Mouse (Mus musculus): ENCODE data around the gene Ifnar1.
"Not testable (repeated sequence)": the region's sequence is repeated elsewhere in the genome, so short reads cannot be mapped to it uniquely, and the experiment has no call there.

Ifnar1 gene

DNA sequence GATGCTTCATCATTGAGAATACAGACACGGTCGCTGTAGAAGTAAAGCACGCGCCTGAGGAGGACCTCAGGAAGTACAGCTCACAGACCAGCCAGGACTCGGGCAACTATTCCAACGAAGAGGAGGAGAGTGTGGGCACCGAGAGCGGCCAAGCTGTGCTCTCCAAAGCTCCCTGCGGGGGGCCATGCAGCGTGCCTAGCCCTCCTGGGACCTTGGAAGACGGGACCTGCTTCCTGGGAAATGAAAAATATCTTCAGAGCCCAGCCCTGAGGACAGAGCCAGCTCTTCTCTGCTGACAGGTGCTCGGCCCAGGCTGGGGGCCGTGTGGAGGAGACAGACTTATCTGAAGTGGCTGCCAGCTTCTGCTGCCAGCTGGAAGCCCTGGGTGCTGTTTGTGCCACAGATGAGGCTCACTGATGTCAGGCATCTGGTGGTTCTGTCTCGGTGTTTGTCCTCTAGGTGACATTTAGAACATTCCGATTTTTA is 20.1 kb downstream of the Ifnar1 start:
- DNase-seq (ENCODE audit: low read depth), result no peak

DNA sequence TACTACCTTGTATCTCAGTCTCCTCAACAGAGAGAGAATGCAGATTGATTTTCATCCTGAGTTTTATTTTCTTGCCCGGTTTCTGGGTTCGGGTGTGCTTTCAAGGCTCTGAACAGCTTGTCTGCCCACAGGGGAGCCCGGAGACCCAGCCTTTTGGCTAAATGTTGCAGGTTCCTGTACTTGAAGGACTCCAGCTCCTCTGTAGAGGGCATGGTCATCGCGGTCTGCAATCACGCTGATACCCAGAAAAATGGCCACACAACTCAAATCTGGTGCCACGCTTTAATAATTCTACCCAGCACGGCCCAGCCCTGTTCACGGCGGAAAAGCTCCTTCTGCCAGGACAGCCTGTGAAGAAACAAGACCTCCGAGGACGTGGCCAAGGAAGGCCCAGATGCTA is 21.4 kb downstream of the Ifnar1 start:
- no peak for DNase-seq (ENCODE audit: low read depth)

- DNase-seq (ENCODE audit: low read depth), result peak; percentile 80
These were observed 27.2 kb downstream of the Ifnar1 start for GRCm38 (mm10) chr16:91512161-91512787.

DNA sequence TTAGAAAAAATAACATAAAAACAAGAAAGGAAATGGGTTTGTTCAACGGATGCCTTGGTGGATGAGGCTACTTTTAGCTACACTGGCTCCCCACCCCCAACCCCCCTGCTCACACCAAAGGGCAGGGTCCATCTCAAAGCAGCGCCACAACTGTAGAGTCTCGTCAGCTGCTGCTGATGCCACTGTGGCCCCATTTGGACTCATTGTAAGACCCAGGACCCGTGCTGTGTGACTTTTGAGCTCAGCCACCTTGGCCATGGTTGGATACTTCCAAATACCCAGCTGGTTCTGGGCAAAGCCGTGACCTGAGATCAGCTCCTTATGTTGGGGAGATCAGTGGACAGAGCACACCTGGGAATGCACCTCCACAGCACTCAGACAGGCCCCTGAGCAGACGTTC is 28.1 kb downstream of the Ifnar1 start:
- no peak for DNase-seq (ENCODE audit: low read depth)

DNA sequence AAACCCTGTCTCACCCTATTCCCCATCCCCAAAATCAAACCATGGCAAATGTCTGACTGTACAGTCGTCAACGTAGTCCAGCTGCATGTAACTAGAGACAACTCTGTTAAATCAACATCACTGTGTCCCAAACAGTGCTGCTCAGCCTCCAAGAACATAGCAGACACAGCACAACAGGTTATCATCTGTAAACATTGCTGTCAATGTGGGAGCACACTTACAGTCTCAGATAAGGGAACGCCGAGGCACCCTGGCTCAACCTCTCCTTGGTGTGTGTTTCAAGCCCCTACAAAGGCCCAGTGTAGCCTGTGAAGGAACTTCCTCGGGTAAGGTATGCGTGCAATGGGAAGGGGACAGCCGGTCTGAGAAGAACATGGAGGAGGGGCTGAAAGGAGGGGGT is 32.0 kb downstream of the Ifnar1 start:
- peak; percentile 51 for DNase-seq (ENCODE audit: low read depth)

DNA sequence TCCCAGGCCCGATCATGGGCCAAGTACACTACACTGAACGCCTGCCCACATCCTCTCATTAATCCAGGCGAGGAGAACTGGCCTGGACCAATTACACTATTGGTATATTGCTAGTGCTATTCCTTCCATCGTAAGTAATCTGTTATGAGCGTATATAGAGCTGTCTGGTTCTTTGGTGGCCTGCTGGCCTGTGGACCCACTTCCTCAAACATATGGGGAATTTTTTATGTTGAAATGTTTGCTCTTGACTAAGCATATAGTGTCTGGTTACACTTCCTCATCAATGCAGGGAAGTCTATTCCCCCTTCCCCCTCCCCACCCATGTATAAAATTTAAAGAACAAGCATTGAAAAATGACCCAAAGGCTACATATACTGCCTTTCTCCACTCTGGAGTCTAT is 37.0 kb downstream of the Ifnar1 start:
- DNase-seq (ENCODE audit: low read depth), result no peak

- DNase-seq (ENCODE audit: low read depth), result no peak
These were observed 37.7 kb downstream of the Ifnar1 start for GRCm38 (mm10) chr16:91522479-91523309.

DNA sequence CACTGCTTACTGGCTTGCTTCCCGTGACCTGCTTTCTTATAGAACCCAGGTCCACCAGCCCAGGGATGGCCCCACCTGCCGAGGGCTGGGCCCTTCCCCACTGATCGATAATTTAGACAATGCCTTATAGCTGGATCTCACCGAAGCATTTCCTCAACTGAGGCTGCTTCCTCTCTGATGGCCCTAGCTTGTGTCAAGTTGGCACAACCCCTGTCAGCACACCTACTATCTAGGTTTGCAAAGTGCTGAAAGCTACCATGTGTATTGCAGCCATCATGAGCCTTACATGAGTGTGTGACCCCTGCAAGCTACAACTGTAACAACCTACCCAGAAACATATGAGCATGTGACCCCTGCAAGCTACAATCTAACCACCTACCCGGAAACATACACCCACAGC is 39.2 kb downstream of the Ifnar1 start:
- no peak for DNase-seq (ENCODE audit: low read depth)

- no peak for DNase-seq (ENCODE audit: low read depth)
These were observed 41.2 kb downstream of the Ifnar1 start for GRCm38 (mm10) chr16:91526274-91526673.

DNA sequence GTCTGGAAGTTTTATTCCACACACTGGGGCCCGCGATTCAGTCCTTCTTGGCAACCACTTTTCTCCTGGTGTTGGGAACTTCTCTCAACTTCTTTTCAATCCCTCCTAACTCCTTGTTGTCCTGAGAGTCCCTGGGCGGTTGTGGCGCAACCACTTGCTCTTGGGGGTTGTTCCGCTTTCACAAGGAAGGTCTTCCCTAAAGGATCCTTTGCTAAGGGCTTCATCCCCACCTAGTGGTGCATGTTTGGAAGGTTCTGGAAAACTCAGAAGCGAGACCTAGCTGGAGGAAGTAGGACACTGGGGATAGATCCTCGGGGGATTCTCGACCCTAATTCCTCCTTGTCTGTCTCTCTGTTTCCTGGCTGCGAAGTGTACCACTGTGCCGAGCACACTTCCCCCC is 42.0 kb downstream of the Ifnar1 start:
- no peak for DNase-seq (ENCODE audit: low read depth)

GRCm38 (mm10) chr16:91527500-91527899 is 42.5 kb downstream of the Ifnar1 start:
- DNase-seq (ENCODE audit: low read depth), result no peak

DNA sequence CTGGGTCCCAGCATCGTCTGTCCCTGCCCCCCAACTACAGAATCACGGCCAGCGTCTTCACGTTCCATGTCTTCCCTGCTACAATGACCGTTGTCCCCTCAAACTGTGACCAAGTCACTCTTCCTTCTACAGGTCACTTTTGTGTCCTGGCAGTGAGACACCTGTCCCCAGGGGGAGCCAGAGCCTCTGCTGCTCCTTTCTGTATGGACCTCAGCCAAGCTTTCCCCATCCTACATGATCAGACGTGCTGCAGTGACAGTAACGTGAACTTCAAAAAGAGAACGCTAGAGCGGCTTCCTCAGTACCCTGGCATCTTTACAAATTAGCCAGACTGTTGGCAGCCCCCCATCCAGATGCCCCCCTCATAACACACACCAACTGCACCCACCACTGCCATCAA is 43.5 kb downstream of the Ifnar1 start:
- DNase-seq (ENCODE audit: low read depth), result no peak

GRCm38 (mm10) chr16:91530830-91531229 is 45.8 kb downstream of the Ifnar1 start:
- not testable (repeated sequence) for DNase-seq (ENCODE audit: low read depth)

DNA sequence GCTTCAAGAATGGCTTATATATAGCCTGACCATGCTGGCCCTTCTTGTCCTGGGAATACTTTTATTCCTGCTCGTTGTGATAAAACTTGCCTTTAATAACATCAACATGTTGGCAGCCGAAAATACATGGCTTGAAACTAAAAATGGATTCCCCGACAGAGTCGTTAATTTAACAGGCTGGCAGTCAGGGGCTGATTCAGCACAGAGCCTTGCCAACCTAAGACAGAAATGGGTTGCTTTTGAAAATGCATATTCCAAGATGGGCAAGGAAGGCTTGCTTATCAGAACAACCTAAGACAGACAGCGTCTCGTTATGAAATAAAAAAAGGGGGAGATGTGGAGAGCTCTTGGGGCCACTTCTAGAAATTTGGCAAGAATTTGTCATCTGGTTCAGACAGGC is 46.8 kb downstream of the Ifnar1 start:
- no peak for DNase-seq (ENCODE audit: low read depth)

GRCm38 (mm10) chr16:91532429-91532828 is 47.4 kb downstream of the Ifnar1 start:
- DNase-seq (ENCODE audit: low read depth), result no peak

- DNase-seq (ENCODE audit: low read depth), result no peak
These were observed 48.3 kb downstream of the Ifnar1 start for GRCm38 (mm10) chr16:91533097-91534001.

- DNase-seq (ENCODE audit: low read depth), result peak; percentile 88
These were observed 49.4 kb downstream of the Ifnar1 start for GRCm38 (mm10) chr16:91534477-91534876.

GRCm38 (mm10) chr16:91534888-91535287 is 49.9 kb downstream of the Ifnar1 start:
- no peak for DNase-seq (ENCODE audit: low read depth)

- DNase-seq (ENCODE audit: low read depth), result no peak
These were observed 51.3 kb downstream of the Ifnar1 start for GRCm38 (mm10) chr16:91536372-91536771.

GRCm38 (mm10) chr16:91537065-91537464 is 52.0 kb downstream of the Ifnar1 start:
- no peak for DNase-seq (ENCODE audit: low read depth)

DNA sequence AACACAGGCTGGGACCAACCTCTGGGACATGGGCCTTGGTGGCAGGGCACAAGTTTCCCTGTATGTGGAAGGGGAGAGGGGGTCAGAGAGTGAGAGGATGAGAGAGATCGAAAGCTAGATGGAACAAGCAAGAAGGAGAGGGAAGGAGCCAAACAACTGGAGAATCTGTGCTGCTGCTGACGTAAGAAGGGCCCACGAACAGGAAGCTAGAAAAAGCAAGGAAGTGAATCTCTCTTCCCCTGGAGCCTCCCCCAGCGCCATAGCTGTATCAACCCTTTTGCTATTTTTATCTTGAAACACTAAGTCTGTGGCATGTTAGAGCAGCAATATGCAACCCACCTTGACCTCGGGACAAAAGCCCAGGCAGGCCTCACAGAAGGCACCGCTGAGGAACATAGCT is 53.0 kb downstream of the Ifnar1 start:
- DNase-seq (ENCODE audit: low read depth), result no peak

DNA sequence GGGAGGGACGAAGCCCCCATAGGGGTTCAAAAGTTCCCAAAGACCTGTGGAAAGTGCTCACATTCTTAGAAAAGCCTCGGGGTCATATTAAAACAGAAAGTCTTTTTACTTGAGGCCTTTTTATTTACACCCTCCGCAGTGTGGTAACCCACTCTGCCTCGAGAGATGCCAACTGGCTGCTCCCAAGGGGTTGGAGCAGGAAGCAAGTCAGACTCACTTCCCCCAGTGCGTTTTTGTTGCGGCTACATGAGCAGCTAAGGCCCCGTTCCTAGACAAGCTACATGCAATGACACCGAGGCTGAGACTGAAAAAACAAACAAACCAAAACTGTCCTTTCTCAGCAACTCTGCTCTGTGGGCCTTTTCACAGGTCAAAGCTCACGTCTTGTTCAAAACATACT is 53.5 kb downstream of the Ifnar1 start:
- DNase-seq (ENCODE audit: low read depth), result no peak

Measured in c-Kit-positive CD71-positive TER-119-negative erythroid progenitor cells, embryonic 14.5 days (primary cell).